Mouse (Mus musculus) midbrain, embryonic 14.5 days (tissue): ENCODE data around the gene Tnip2. TPM values are rescaled to one million over a fixed set of nuclear protein-coding genes. Genes with fewer than 3 reads are reported as not detected.

ENCODE experiments used
- ATAC-seq: fragments of 200-750 bp; cut with Nextera tagmentation; 2 replicates; pipeline ENCODE4 v1.8.0; 2017; ENCODE audit warnings: moderate number of reproducible peaks, moderate library complexity; ENCODE audit not compliant: low FRiP score, low TSS enrichment
- DNase-seq: peaks from one replicate; pipeline ENCODE4 v3.0.0-alpha.2; 2015
- H3K27ac ChIP-seq: fragments of 300-500 bp; sonication (generic); replicated peaks from 2 replicates; pipeline ENCODE4 v1.5.1; 2014; ENCODE audit warnings: mild to moderate bottlenecking, low read depth, low read length, moderate library complexity
- H3K27me3 ChIP-seq: fragments of 300-500 bp; sonication (generic); 2 replicates; pipeline ENCODE4 v1.6.1; 2014; ENCODE audit warnings: low read length, control low read depth, mixed read lengths; ENCODE audit not compliant: control insufficient read depth, insufficient read depth
- H3K36me3 ChIP-seq: fragments of 300-500 bp; sonication (generic); 2 replicates; pipeline ENCODE4 v1.6.1; 2014; ENCODE audit warnings: low read length, control low read depth; ENCODE audit not compliant: control insufficient read depth, insufficient read depth
- H3K4me1 ChIP-seq: fragments of 300-500 bp; sonication (generic); 2 replicates; pipeline ENCODE4 v1.6.1; 2014; ENCODE audit warnings: mild to moderate bottlenecking, antibody characterized with exemption, low read length, control low read depth; ENCODE audit not compliant: control insufficient read depth, insufficient read depth
- H3K4me2 ChIP-seq: fragments of 300-500 bp; sonication (generic); 2 replicates; pipeline ENCODE4 v1.6.1; 2014; ENCODE audit warnings: mild to moderate bottlenecking, low read length, moderate library complexity
- H3K4me3 ChIP-seq: fragments of 300-500 bp; sonication (generic); replicated peaks from 2 replicates; pipeline ENCODE4 v1.5.1; 2014; ENCODE audit warnings: low read depth, low read length
- H3K9ac ChIP-seq: fragments of 300-500 bp; sonication (generic); replicated peaks from 2 replicates; pipeline ENCODE4 v1.6.1; 2014; ENCODE audit warnings: mild to moderate bottlenecking, low read length, moderate library complexity
- H3K9me3 ChIP-seq: fragments of 300-500 bp; sonication (generic); 2 replicates; pipeline ENCODE4 v1.6.1; 2016; ENCODE audit warnings: low read length, control low read depth, mixed read lengths; ENCODE audit not compliant: control insufficient read depth
- WGBS: fragments of 180-500 bp; shearing (Covaris S2); extraction: QIAGEN DNeasy Blood & Tissue Kit; methylation state at CpG from one replicate; pipeline ENCODE4 v1.1.7; 2014; 5-methylcytosine and 5-hydroxymethylcytosine counted together
- polyA plus RNA-seq: library from polyadenylated mRNA; unstranded; fragments of >200 nt; fragmentation: Nextera tagmentation; extraction: Ambion mirVana; gene quantifications from 2 replicates; pipeline ENCODE4 v1.2.1, GENCODE M21; 2014

The Tnip2 gene
- polyA plus RNA-seq, 1 experiment from 2014 or later = 6.2 TPM

DNA sequence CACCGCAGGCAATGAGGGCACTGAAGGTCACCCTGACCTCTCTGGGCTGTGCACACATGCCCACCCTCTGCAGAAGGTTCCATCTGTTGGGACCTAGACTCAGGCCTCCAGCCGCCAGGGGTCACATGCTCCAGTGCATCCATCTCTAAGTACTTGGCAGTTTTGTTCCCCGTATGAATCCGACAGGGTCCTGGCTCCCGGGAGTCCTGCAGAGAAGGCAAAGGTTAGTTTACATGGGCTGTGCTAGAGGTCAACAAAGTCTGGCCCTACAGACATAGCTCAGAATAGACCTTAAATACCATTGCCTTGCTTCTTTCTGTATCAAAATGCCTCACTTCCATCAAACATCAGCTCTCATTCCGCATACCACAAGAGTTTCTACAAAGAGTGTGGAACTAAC is 17.0 kb downstream of the Tnip2 start:
- WGBS = 80% methylated on average over 6 of the region's 6 CpGs
- ATAC-seq (no peak), DNase-seq (no peak)
- no peaks in the 10 kb centered on the region for H3K27me3 ChIP-seq
- no peaks in the 10 kb centered on the region for H3K4me1 ChIP-seq
- H3K4me2 ChIP-seq = no peak overlapping the region
- H3K27ac ChIP-seq = no peak overlapping the region
- H3K9ac ChIP-seq = no peak overlapping the region
- H3K4me3 ChIP-seq = no peak overlapping the region
- H3K36me3 ChIP-seq = no peaks in the 10 kb centered on the region
- no peaks in the 10 kb centered on the region for H3K9me3 ChIP-seq

DNA sequence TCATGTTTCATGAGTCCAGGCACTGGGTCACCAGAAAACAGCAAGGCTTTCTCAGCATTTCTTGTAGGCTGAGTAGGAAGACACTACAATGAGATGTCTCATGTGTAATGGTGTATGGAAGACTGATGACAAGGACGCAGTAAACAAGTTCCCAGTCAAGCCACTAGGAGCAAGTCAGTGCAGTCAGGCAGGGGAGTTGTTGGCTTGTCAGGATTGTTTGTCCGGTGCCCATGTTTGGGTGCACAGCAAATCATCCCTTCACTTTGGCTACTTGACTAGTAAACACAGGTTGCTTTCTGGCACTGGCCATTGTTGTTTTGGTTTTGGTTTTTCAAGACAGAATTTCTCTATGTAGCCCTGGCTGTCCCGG is 24.4 kb downstream of the Tnip2 start:
- Histone ChIP-seq H3K4me1 (no peaks in the 10 kb centered on the region), H3K4me2 (no peak overlapping the region), H3K9ac (no peak overlapping the region), H3K4me3 (no peak overlapping the region), H3K36me3 (peaks cover 35% of the 10 kb centered on the region), H3K27me3 (no peaks in the 10 kb centered on the region), H3K9me3 (no peaks in the 10 kb centered on the region), H3K27ac (no peak overlapping the region)
- DNase-seq (no peak), ATAC-seq (no peak)
- WGBS = 91% methylated on average over 3 of the region's 3 CpGs

DNA sequence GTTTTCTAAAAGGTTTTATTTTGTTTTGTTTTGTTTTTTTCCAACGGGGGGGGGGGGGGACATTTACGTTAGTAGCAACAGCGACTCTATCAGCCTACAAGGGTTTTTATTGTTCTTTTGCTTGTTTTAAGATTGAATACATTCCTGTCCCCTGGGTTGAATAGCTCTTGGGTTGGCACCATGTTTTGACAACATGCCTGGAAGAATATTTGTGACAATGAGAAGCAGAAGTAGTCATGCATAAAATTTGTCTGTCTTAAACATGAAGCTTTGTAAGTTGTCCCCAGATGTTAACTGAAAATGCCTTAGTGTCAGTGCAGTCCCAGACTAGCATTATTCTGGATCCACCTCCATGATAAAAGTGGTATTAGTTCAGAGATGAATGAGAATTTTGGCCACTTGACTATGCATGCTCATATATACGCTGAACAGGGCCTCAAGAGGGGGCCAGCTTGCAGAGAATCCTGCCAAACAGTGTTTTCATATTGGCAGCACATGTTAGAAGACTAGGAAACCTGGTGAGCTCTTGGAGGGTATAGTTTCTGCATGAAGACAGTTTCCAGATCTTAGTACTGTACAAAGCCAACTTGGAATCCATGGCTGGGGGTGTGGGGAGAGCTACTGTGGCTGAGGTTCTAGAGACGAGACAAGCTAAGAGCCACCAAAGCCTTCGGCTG is 24.9 kb downstream of the Tnip2 start:
- Histone ChIP-seq H3K27me3 (no peaks in the 10 kb centered on the region), H3K9me3 (no peaks in the 10 kb centered on the region), H3K9ac (no peak overlapping the region), H3K4me2 (no peak overlapping the region), H3K27ac (no peak overlapping the region), H3K36me3 (peaks cover 35% of the 10 kb centered on the region), H3K4me3 (no peak overlapping the region), H3K4me1 (no peaks in the 10 kb centered on the region)
- ATAC-seq (no peak), DNase-seq (no peak)
- 84% methylated on average over 6 of the region's 6 CpGs for WGBS

DNA sequence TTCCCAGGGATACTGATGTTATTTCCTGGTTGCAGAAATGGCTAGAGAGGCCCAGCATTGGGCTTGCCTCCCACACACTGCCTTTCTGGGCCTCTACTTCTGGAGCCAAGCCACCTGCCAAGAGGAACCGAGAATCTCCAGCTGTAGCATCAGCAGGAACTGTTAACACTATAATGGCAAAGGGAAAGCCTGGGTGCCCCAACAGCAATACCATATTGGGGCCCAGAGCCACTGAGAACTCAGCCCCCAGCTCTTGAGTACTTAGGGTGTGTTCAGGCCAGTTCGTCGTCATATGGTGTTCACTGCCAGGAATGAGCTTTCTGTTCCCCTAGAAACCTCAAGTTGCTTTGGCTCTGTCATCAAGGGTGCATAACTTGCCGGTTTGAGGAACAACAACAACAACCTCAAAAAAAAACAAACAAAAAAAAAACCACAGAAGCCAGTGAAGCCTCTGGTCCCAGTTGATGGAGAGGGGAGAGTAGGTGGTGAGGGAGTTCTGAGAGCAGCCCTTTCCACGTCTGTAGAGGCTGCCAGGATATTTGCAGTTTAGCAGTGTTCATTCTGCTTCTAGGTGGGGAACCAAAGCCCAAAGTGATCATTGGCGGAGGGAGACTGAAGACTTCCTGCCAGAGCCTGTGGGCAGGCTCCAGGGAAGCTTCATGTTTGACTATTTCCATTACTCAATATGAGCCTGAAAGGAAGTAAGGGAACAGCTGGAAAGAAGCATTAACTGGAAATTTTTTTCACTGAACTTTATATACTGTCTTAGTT is 26.3 kb downstream of the Tnip2 start:
- Histone ChIP-seq H3K36me3 (peaks cover 43% of the 10 kb centered on the region), H3K9ac (no peak overlapping the region), H3K4me1 (no peaks in the 10 kb centered on the region), H3K4me3 (no peak overlapping the region), H3K27ac (no peak overlapping the region), H3K4me2 (no peak overlapping the region), H3K27me3 (no peaks in the 10 kb centered on the region), H3K9me3 (no peaks in the 10 kb centered on the region)
- WGBS = 85% methylated on average over 6 of the region's 6 CpGs
- DNase-seq = no peak
- ATAC-seq = no peak

DNA sequence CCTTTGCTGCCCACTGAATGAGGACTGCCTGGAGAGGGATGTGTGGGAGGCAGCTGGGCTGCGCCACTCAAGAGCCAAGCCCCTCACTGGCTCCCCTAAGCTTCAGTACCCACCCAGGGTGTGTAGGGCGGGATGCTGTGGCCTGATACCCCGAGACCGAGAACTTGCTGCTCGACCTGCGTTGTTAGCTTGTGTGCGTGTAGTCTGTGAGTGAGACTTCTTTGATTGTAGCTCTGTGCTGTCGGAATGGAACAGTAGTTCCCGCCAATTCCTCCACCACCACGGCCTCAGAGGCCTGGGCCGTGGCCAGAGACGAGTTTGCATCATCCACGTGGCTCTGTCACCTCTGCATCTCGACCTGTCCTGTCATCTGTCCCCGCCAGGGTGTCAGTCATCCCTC is 28.1 kb downstream of the Tnip2 start:
- H3K4me3 ChIP-seq = no peak overlapping the region
- 94% methylated on average over 15 of the region's 15 CpGs for WGBS
- ATAC-seq (no peak), DNase-seq (no peak)
- H3K27me3 ChIP-seq = no peaks in the 10 kb centered on the region
- H3K9ac ChIP-seq = no peak overlapping the region
- H3K27ac ChIP-seq = no peak overlapping the region
- H3K4me2 ChIP-seq = no peak overlapping the region
- H3K4me1 ChIP-seq = no peaks in the 10 kb centered on the region
- H3K9me3 ChIP-seq = no peaks in the 10 kb centered on the region
- H3K36me3 ChIP-seq = peaks cover 57% of the 10 kb centered on the region

DNA sequence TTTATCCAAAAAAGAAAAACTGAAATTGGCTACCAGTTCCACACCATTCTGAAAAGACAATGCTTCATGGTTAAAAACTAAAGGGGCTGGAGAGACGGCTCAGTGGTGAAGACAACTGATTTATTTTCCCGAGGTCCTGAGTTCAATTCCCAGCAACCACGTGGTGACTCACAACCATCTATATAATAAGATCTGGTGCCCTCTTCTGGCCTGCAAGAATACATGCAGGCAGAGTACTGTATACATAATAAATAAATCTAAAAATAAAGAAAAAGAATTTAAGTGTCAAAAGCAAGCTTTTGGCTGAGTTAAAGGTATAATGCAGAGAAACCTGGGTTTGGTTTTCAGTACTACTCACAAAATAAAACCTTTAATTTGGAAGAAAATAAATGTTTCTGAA is 32.9 kb downstream of the Tnip2 start:
- DNase-seq (no peak), ATAC-seq (no peak)
- whole genome bisulfite sequencing = 85% methylated on average over 3 of the region's 3 CpGs
- H3K9ac ChIP-seq = no peak overlapping the region
- no peak overlapping the region for H3K4me2 ChIP-seq
- no peaks in the 10 kb centered on the region for H3K9me3 ChIP-seq
- no peak overlapping the region for H3K27ac ChIP-seq
- peaks cover 78% of the 10 kb centered on the region for H3K36me3 ChIP-seq
- H3K4me3 ChIP-seq = no peak overlapping the region
- H3K4me1 ChIP-seq = no peaks in the 10 kb centered on the region
- H3K27me3 ChIP-seq = no peaks in the 10 kb centered on the region

DNA sequence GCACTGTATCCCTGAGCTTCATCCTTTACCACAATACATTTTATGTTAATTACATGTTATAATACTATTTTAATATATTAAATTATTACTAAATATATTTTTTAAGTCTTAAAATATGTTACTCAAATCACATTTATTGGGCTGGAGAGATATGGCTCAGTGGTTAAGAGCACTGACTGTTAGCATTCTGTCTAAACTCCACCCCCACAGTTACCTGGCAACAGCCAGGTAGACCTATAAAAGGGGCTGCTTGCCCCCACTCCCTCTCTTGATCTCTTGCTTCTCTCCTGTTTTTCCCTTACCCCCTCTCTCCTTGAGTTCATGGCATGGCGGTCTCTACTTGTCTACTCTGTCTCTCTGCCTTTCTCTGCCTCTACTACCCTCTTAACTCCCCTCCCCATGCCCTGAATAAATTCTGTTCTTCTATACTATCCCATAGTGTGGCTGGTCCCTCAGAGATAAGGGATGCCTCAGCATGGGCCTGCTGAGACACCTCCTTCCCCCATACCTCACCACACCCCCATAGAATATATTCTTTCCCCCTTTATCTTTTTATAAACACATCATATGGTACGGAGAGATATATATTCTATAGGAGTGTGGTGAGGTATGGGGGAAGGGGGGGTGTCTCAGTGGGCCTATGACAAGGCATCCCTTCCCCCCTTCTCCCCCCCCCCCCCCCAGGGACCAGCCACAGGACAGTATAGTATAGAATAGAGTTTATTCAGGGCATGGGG is 45.6 kb downstream of the Tnip2 start:
- Histone ChIP-seq H3K36me3 (peaks cover 55% of the 10 kb centered on the region), H3K4me2 (no peak overlapping the region), H3K4me3 (no peak overlapping the region), H3K9me3 (no peaks in the 10 kb centered on the region), H3K27me3 (no peaks in the 10 kb centered on the region), H3K9ac (no peak overlapping the region), H3K4me1 (no peaks in the 10 kb centered on the region), H3K27ac (no peak overlapping the region)
- 97% methylated on average over 2 of the region's 2 CpGs for WGBS
- DNase-seq (no peak), ATAC-seq (no peak)

DNA sequence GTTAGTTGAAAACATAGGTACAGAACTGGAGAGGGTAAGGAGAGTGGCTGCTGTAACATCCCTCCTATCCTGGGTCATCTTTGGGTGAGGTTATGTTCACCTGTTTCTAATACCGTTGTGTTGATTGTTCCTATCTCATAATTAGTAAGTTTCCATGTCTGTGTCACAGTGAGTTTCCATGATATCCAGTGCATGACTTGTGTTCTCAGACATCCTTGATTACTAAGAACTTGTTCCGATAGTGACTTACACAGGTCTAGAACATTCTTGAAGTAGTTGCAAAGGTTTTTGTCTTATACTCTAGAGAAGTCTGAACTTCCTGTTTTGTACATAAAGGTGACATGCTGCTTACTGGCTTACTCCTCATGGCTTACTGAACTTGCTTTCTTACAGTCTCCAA is 47.1 kb downstream of the Tnip2 start:
- ATAC-seq = no peak
- WGBS = 98% methylated on average over 2 of the region's 2 CpGs
- Histone ChIP-seq H3K9me3 (no peaks in the 10 kb centered on the region), H3K9ac (no peak overlapping the region), H3K27ac (no peak overlapping the region), H3K4me1 (no peaks in the 10 kb centered on the region), H3K4me3 (no peak overlapping the region), H3K27me3 (no peaks in the 10 kb centered on the region), H3K4me2 (no peak overlapping the region), H3K36me3 (peaks cover 64% of the 10 kb centered on the region)
- no peak for DNase-seq
